Mouse (Mus musculus) E14TG2a.4 (cell line): Measurements from ENCODE around the gene Thbs3.

ENCODE experiments used
- CTCF ChIP-seq: conservative IDR thresholded peaks from 2 replicates; pipeline ENCODE4 v1.5.1; 2014; ENCODE audit warnings: low read length
- NANOG ChIP-seq: IDR thresholded peaks from 2 replicates; pipeline ENCODE4 v1.6.1; 2014; ENCODE audit warnings: borderline replicate concordance, low read length, mixed read lengths
- POU5F1 ChIP-seq: IDR thresholded peaks from 2 replicates; pipeline ENCODE4 v1.6.1; 2014; ENCODE audit warnings: low read length, borderline replicate concordance

DNA sequence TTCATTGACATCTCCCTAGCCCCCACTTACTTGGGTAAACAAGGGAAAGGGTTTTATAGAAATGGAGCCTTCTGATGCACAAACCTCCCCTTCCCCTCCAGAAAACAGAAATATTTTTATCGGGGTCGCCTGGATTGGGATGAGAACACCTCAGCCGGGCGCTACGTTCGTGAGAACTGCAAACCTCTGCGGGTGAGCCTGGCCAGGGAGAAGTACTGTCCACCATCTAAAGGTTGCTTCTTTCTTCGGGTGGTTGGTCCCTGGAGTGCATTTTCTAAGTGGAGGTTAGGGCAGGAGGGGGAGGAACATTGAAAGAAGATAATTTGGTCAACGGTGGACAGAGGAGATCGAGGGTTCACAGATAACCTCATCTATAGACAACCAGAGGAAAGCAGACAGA, 39.4 kb upstream of the Thbs3 start:
- TF ChIP-seq CTCF (no peak), NANOG (no peak), POU5F1 (no peak)
